Mouse (Mus musculus) central nervous system, embryonic 11.5 days (tissue): Measurements from ENCODE around the gene Sgms1. TPM values are rescaled to one million over a fixed set of nuclear protein-coding genes. Genes with fewer than 3 reads are reported as not detected.

Experiments
- polyA plus RNA-seq: library from polyadenylated mRNA; depleted of rRNA; stranded (reverse); fragments of >200 nt; gene quantifications from 2 replicates; pipeline ENCODE4 v1.2.3, GENCODE M21; 2012; rRNA removed

Sgms1 gene
- polyA plus RNA-seq, result 10.5 and 11.6 TPM in 2 replicates

GRCm38 (mm10) chr19:32389001-32389871 is at the start of gene Sgms1:
Gene Sgms1 (minus strand): TSS chr19:32389714.

GRCm38 (mm10) chr19:32107771-32108306 is 281.7 kb downstream of the Sgms1 start, which contains the start of gene Asah2:
Gene Asah2 (minus strand): TSS chr19:32108211.

Other genes with a start within 250 kb of the Sgms1 start
- 35.5 and 58.2 TPM in 2 replicates for gene Rpl9-ps6, start 76.9 kb upstream of the Sgms1 start, polyA plus RNA-seq
- 37.3 and 45.2 TPM in 2 replicates for gene Minpp1, start 96.1 kb upstream of the Sgms1 start, polyA plus RNA-seq
- 1.4 and 4.6 TPM in 2 replicates for gene Papss2, start 206.1 kb upstream of the Sgms1 start, polyA plus RNA-seq